Mouse (Mus musculus): ENCODE measurements around the gene H2-Ab1. TPM values are rescaled to one million over a fixed set of nuclear protein-coding genes. Genes with fewer than 3 reads are reported as not detected.

H2-Ab1 gene
- polyA plus RNA-seq (2015; fragmentation: Nextera tagmentation; extraction: Ambion mirVana) = 4.1 and 6.2 TPM in 2 replicates

GRCm38 (mm10) chr17:34257594-34258375 is at the start of gene H2-Ab1:
TSS of gene H2-Ab1 (plus strand) at chr17:34257689.

GRCm38 (mm10) chr17:34238706-34239105 is 18.8 kb upstream of the H2-Ab1 start, which contains the start of gene H2-Ob:
TSS of gene H2-Ob (plus strand) at chr17:34238903.

GRCm38 (mm10) chr17:34287648-34288047 is 30.2 kb downstream of the H2-Ab1 start, which contains the start of gene H2-Aa:
TSS of gene H2-Aa (minus strand) at chr17:34287823.

GRCm38 (mm10) chr17:34305380-34306030 is 48.0 kb downstream of the H2-Ab1 start, which contains the start of gene H2-Eb1:
TSS of gene H2-Eb1 (plus strand) at chr17:34305867.

Other genes with a start within 250 kb of the H2-Ab1 start
- gene Ring1, start 233.0 kb upstream of the H2-Ab1 start, polyA plus RNA-seq (2015; fragmentation: Nextera tagmentation; extraction: Ambion mirVana) = 12.3 and 13.6 TPM in 2 replicates
- gene H2-Ke6, start 229.6 kb upstream of the H2-Ab1 start, polyA plus RNA-seq (2015; fragmentation: Nextera tagmentation; extraction: Ambion mirVana) = 46.7 and 46.9 TPM in 2 replicates
- gene Slc39a7, start 226.0 kb upstream of the H2-Ab1 start, polyA plus RNA-seq (2015; fragmentation: Nextera tagmentation; extraction: Ambion mirVana) = 82.1 and 94.7 TPM in 2 replicates
- gene Rxrb, start 225.9 kb upstream of the H2-Ab1 start, polyA plus RNA-seq (2015; fragmentation: Nextera tagmentation; extraction: Ambion mirVana) = 31.9 and 33.4 TPM in 2 replicates
- 1.9 and 5.7 TPM in 2 replicates for gene Col11a2, start 218.3 kb upstream of the H2-Ab1 start, polyA plus RNA-seq (2015; fragmentation: Nextera tagmentation; extraction: Ambion mirVana)
- 0.27 and 0.35 TPM in 2 replicates for gene H2-Oa, start 165.3 kb upstream of the H2-Ab1 start, polyA plus RNA-seq (2015; fragmentation: Nextera tagmentation; extraction: Ambion mirVana)
- 10.7 and 10.8 TPM in 2 replicates for gene H2-DMa, start 138.1 kb upstream of the H2-Ab1 start, polyA plus RNA-seq (2015; fragmentation: Nextera tagmentation; extraction: Ambion mirVana)
- 42.6 and 45.7 TPM in 2 replicates for gene Brd2, start 135.1 kb upstream of the H2-Ab1 start, polyA plus RNA-seq (2015; fragmentation: Nextera tagmentation; extraction: Ambion mirVana)
- gene H2-DMb2, start 114.4 kb upstream of the H2-Ab1 start, polyA plus RNA-seq (2015; fragmentation: Nextera tagmentation; extraction: Ambion mirVana) = 0.17 and 0.33 TPM in 2 replicates
- 0.44 and 1.1 TPM in 2 replicates for gene H2-DMb1, start 104.6 kb upstream of the H2-Ab1 start, polyA plus RNA-seq (2015; fragmentation: Nextera tagmentation; extraction: Ambion mirVana)
- gene Tap1, start 70.1 kb upstream of the H2-Ab1 start, polyA plus RNA-seq (2015; fragmentation: Nextera tagmentation; extraction: Ambion mirVana) = 3.5 and 5.1 TPM in 2 replicates
- 3.6 and 6.3 TPM in 2 replicates for gene Psmb9, start 69.9 kb upstream of the H2-Ab1 start, polyA plus RNA-seq (2015; fragmentation: Nextera tagmentation; extraction: Ambion mirVana)
- 11.0 and 17.6 TPM in 2 replicates for gene Psmb8, start 60.0 kb upstream of the H2-Ab1 start, polyA plus RNA-seq (2015; fragmentation: Nextera tagmentation; extraction: Ambion mirVana)
- 5.3 and 7.2 TPM in 2 replicates for gene Tap2, start 54.2 kb upstream of the H2-Ab1 start, polyA plus RNA-seq (2015; fragmentation: Nextera tagmentation; extraction: Ambion mirVana)
- gene H2-Ob, start 18.8 kb upstream of the H2-Ab1 start, polyA plus RNA-seq (2015; fragmentation: Nextera tagmentation; extraction: Ambion mirVana) = 0.06 and 0.19 TPM in 2 replicates
- gene H2-Aa, start 30.1 kb downstream of the H2-Ab1 start, polyA plus RNA-seq (2015; fragmentation: Nextera tagmentation; extraction: Ambion mirVana) = 3.9 and 5.0 TPM in 2 replicates
- gene H2-Eb1, start 48.2 kb downstream of the H2-Ab1 start, polyA plus RNA-seq (2015; fragmentation: Nextera tagmentation; extraction: Ambion mirVana) = 3.6 and 4.8 TPM in 2 replicates
- gene H2-Eb2, start 68.0 kb downstream of the H2-Ab1 start, polyA plus RNA-seq (2015; fragmentation: Nextera tagmentation; extraction: Ambion mirVana) = not detected in 2 replicates
- 0.18 and 0.24 TPM in 2 replicates for gene Btnl2, start 97.1 kb downstream of the H2-Ab1 start, polyA plus RNA-seq (2015; fragmentation: Nextera tagmentation; extraction: Ambion mirVana)
- gene Btnl1, start 119.4 kb downstream of the H2-Ab1 start, polyA plus RNA-seq (2015; fragmentation: Nextera tagmentation; extraction: Ambion mirVana) = not detected in 2 replicates
- 0.51 and 0.82 TPM in 2 replicates for gene BC051142, start 141.1 kb downstream of the H2-Ab1 start, polyA plus RNA-seq (2015; fragmentation: Nextera tagmentation; extraction: Ambion mirVana)
- gene Btnl4, start 219.6 kb downstream of the H2-Ab1 start, polyA plus RNA-seq (2015; fragmentation: Nextera tagmentation; extraction: Ambion mirVana) = not detected in 2 replicates